Mouse (Mus musculus): ENCODE measurements around the gene Sgcb. TPM values are rescaled to one million over a fixed set of nuclear protein-coding genes. Genes with fewer than 3 reads are reported as not detected.
A peak's percentile ranks its signal among the peaks of the same experiment; 100 is the strongest.

The Sgcb gene
- total and polyA plus RNA-seq, 3 experiments = 3.6 to 8.4 TPM; not detected in 1

- H3K4me3 ChIP-seq (ENCODE audit: control insufficient read depth in 1 of 2, insufficient read depth in 1 of 2, low read depth in 2 of 2, low read length in 2 of 2) = no peak overlapping the region
- H3K9ac ChIP-seq (ENCODE audit: control insufficient read depth, low read depth, low read length, poor library complexity, severe bottlenecking) = no peak overlapping the region
- H3K79me2 ChIP-seq (ENCODE audit: control insufficient read depth, insufficient read depth, low read length, poor library complexity) = no peaks in the 10 kb centered on the region
- no peak overlapping the region for H3K27ac ChIP-seq (ENCODE audit: control insufficient read depth, low read depth, low read length)
- 0 out of 4 replicates have a peak, but pooled peaks cover 0 to 3% of the 10 kb centered on the region in 2 experiments for H3K36me3 ChIP-seq (ENCODE audit: control insufficient read depth in 1 of 2, insufficient read depth in 2 of 2, low read length in 2 of 2)
- peaks cover 2 to 3% of the 10 kb centered on the region in 2 experiments; a peak in 2 of 4 replicates for H3K4me1 ChIP-seq (ENCODE audit: control insufficient read depth in 1 of 2, insufficient read depth in 2 of 2, low read length in 2 of 2)
- H3K27me3 ChIP-seq (ENCODE audit: control insufficient read depth in 1 of 2, insufficient read depth in 2 of 2, low read length in 2 of 2) = peaks cover 9 to 11% of the 10 kb centered on the region in 2 experiments
- H3K9me3 ChIP-seq (replicated peaks; ENCODE audit: insufficient read depth, low read length) = no peaks in the 10 kb centered on the region
- TF ChIP-seq TCF12 (IDR thresholded peaks at IDR 0.05; ENCODE audit: low read depth, low read length) = no peak
- TF ChIP-seq MAX (IDR thresholded peaks at IDR 0.05; ENCODE audit: low read length) = no peak
- no peak for TF ChIP-seq MAFK (IDR thresholded peaks at IDR 0.05; ENCODE audit: borderline replicate concordance, low read depth, low read length)
- no peak for TF ChIP-seq USF1 (IDR thresholded peaks at IDR 0.05; ENCODE audit: low read depth, low read length)
- no peak for TF ChIP-seq BHLHE40 (IDR thresholded peaks at IDR 0.05; ENCODE audit: borderline replicate concordance, low read depth, low read length)
- DNase-seq (ENCODE audit: low read depth, low spot score) = peak; percentile 35
These were observed 35.6 kb upstream of the Sgcb start for GRCm38 (mm10) chr5:73683221-73683620.

- no peaks in the 10 kb centered on the region for H3K4me1 ChIP-seq (ENCODE audit: control insufficient read depth in 1 of 2, insufficient read depth in 2 of 2, low read length in 2 of 2)
- H3K27ac ChIP-seq (ENCODE audit: control insufficient read depth, low read depth, low read length) = no peak overlapping the region
- no peak for DNase-seq (ENCODE audit: low read depth, low spot score)
- H3K9me3 ChIP-seq (replicated peaks; ENCODE audit: insufficient read depth, low read length) = no peaks in the 10 kb centered on the region
- H3K4me3 ChIP-seq (ENCODE audit: control insufficient read depth in 1 of 2, insufficient read depth in 1 of 2, low read depth in 2 of 2, low read length in 2 of 2) = no peak overlapping the region
- H3K9ac ChIP-seq (ENCODE audit: control insufficient read depth, low read depth, low read length, poor library complexity, severe bottlenecking) = no peak overlapping the region
- H3K27me3 ChIP-seq (ENCODE audit: control insufficient read depth in 1 of 2, insufficient read depth in 2 of 2, low read length in 2 of 2) = peaks cover 15 to 17% of the 10 kb centered on the region in 2 experiments
- H3K36me3 ChIP-seq (ENCODE audit: control insufficient read depth in 1 of 2, insufficient read depth in 2 of 2, low read length in 2 of 2) = no peaks in the 10 kb centered on the region
- no peaks in the 10 kb centered on the region for H3K79me2 ChIP-seq (ENCODE audit: control insufficient read depth, insufficient read depth, low read length, poor library complexity)
- TF ChIP-seq SIN3A (IDR thresholded peaks at IDR 0.05; ENCODE audit: low read length) = no peak
- TF ChIP-seq MYC (IDR thresholded peaks at IDR 0.05; ENCODE audit: low read depth, low read length) = no peak
- no peak for TF ChIP-seq MEF2A (IDR thresholded peaks at IDR 0.05; ENCODE audit: extremely low read depth, insufficient replicate concordance, low read depth, low read length, poor library complexity, severe bottlenecking)
- no peak for TF ChIP-seq GATA1 (IDR thresholded peaks at IDR 0.05; ENCODE audit: low read depth, low read length)
- no peak for TF ChIP-seq TBP (IDR thresholded peaks at IDR 0.05; ENCODE audit: low read depth, low read length)
- no peak for TF ChIP-seq ZKSCAN1 (IDR thresholded peaks at IDR 0.05; ENCODE audit: low read depth, low read length)
- TF ChIP-seq MYB (IDR thresholded peaks at IDR 0.05; ENCODE audit: low read depth, low read length) = no peak
- TF ChIP-seq RAD21 (IDR thresholded peaks at IDR 0.05; ENCODE audit: low read depth, low read length) = no peak
- TF ChIP-seq MAZ (IDR thresholded peaks at IDR 0.05; ENCODE audit: low read depth, low read length) = no peak
- no peak for TF ChIP-seq USF1 (IDR thresholded peaks at IDR 0.05; ENCODE audit: low read depth, low read length)
- TF ChIP-seq GABPA (IDR thresholded peaks at IDR 0.05; ENCODE audit: low read depth, low read length) = no peak
- no peak for TF ChIP-seq CTCF (IDR thresholded peaks at IDR 0.05 in 2 of 3, conservative IDR thresholded peaks at IDR 0.05 in 1 of 3; ENCODE audit: control insufficient read depth in 1 of 3, insufficient read depth in 1 of 3, low read depth in 2 of 3, low read length in 3 of 3, poor library complexity in 1 of 3, severe bottlenecking in 1 of 3)
- TF ChIP-seq TAL1 (IDR thresholded peaks at IDR 0.05; ENCODE audit: low read length) = no peak
- no peak for TF ChIP-seq JUND (IDR thresholded peaks at IDR 0.05; ENCODE audit: low read depth, low read length)
- no peak for TF ChIP-seq UBTF (IDR thresholded peaks at IDR 0.05; ENCODE audit: borderline replicate concordance, insufficient read depth, low read depth, low read length)
These were observed 29.0 kb upstream of the Sgcb start for GRCm38 (mm10) chr5:73676626-73677025.
